Mouse (Mus musculus): Measurements from ENCODE around the gene Ush2a.

The Ush2a gene

DNA sequence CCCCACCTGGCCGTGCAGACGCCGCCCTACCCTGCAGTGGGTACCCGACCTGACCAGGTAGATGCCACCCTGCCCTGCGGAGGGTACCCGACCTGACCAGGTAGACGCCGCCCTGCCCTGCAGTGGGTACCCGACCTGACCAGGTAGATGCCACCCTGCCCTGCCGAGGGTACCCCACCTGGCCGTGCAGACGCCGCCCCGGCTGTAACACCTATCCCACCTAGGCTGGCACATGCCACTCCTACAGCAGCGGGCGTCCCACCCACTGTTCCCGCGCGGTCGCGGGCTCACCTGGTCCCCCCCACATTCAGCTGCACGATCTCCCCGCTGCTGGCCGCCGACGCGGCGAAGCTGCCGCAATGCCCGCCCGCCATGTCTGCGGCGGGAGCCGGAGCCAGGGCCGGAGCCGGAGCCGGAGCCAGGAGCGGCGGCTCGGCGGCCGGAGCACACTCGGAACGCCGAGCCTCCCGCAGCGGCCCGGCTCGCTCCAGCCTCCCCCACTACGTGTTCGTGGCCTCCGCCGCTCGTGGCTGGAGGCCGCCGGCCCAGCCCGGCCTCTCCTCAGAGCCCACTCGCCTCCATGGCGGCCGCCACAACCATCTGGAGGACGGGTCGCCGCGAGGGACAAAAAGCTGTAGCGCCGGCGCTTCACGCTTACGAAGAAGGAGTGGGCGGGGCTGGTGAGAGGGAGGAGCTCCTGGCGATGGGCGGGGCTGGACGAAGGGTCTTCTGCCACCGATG, 745.6 kb downstream of the Ush2a start, which contains the start of gene Kctd3:
Kctd3 (minus strand) TSS at position 603 of the 741 bp plus-strand sequence.
- peak; percentile 86 for DNase-seq (ENCODE audit: low spot score)

DNA sequence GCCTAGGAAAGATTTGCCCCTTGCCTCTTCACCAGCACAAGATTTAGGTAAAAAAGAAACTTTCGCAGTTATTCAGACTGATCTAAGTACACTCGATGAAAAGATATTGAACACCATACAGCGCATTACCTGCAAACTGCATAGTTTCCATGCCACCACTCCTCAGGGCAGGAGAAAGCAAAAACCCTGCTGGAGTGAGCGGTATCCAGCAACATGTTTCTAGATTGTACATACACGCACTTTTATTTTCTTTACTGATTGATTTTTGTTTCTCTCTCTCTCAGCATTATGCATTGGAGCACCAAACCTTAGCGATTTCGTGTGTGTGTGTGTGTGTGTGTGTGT, 746.1 kb downstream of the Ush2a start:
- DNase-seq (ENCODE audit: low spot score), result no peak

DNA sequence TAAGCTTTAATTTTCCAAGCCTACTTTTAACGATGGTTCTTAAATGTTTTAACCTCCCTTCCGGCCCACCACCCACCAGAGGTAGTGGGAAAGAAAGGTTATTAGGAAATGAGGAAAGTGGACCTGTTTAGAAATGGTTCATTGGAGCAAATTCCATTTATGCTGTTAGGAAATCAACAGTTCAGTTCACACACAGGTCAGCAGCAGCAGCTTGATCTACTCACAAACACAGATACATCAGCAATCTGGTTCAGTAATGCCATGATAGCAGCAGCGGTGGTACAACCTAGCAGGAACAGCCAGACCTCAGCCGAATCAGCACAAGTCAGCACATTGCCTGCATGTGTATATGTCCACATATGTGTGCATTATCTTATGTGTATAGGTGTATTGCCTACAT, 748.8 kb downstream of the Ush2a start:
- DNase-seq (ENCODE audit: low spot score), result no peak

DNA sequence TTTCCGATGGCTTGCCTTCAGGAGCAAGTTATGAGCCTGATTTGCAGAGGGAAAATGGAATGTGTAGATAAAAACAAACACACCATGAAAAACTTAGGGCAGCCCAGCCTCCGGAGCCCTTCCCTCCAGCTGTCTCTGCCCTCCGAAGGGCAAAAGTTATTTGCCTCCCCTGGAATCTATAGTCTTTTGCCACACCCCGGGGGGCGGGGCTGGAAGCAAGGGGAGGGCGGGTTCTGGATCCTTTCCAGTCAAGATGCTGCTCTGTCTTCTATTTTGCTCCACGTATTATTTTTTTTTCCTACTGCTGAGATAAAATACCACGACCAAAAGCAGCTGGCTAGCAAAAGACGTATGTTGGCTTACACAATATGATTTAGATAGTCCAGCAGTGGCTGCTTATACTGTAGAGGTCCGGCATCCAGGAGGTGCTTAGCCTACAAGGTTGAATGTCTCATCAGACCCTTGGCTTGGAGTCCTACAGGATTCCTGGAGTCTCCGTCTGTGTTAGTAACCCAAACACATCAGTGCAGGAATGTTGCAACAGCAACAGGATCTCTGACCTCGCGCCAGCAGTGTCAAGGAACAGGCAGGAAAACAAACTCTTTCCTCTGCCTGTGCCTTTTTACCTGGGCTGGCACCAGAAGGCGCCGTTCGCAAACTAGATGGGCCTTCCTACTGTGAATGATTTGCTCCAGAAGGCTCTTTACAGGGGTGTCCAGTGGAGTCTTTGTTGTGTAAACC, 751.2 kb downstream of the Ush2a start:
- DNase-seq (ENCODE audit: low spot score), result peak; percentile 14

DNA sequence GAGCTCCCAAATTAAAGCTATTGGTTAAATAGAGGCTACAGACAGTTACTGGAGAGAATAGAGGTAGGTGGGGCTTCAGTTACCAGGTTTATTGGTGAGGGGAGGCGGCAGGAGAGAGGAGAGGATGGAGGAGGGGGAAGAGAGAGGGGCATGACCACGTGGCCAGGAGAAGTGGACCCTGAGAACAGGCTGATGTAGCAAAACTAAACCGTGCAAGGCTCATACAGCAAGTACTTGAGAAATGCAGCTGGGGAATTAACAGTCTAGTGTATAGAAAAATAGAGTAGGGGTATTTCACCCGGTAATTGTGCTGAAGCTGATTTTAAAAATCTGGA, 751.7 kb downstream of the Ush2a start:
- no peak for DNase-seq (ENCODE audit: low spot score)

All from spleen, adult 12 weeks (tissue).